Comparison of ENCODE assay signal across 12 mouse cellular contexts in the genomic region with DNA sequence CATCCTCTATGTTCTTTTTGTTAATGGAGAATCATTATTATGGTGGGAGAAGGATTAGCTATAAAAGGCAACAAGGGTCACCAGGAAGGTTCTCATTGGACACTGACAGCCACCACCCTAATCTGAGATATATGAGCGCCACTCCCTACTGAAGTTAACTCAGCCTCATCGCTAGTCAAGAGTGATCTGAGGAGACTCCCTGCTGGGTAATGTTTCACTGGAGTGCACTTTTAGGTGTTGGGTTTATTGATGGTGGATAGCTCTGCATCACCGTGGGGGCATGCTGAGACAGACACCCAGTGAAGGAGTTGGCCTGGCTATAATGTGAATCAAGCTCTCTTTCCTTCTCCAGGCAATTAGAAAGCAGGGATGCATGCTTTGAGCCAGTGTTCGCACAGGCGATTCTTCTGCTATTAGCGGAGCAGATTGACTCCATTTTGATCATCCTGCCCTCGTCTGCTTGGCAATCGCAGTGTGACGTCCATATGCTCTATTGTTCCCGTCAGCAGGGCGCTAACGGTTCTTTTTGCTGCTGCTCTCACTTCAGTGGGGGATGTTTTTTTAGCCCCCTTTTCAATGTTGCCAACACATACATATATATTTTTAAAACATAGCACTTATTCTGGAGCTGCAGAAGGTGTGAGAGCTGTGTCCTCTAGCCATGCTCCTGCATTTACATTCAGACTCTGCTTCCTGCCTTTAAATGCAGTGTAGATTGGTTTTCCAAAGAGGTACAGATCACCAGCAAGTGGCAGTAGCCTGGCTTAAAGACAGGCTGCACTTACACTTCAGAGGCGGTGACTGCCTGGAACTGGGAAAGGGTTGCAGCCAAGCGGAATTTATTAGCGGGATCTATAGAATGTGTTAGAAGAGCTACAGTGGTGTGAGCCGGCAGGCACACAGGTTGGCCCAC.
DNase-seq lines count a peak whose midpoint lies in the region; ATAC-seq lines count a peak whose summit lies in the region.
"Had no signal": no experiment of that assay in that cellular context is flagged by ENCODE, and none has a peak within 500 bp of the region (broad histone marks: within the 10 kb centered on the region; RNA-seq: fewer than 3 reads in every experiment).

No protein-coding gene starts in this region.

- no peaks in the 10 kb centered on the region for H3K36me3 ChIP-seq in forebrain, embryonic 11.5 days (ENCODE audit: control insufficient read depth, insufficient read depth, low read length)
- no peaks in the 10 kb centered on the region for H3K36me3 ChIP-seq in forebrain, embryonic 10.5 days (replicated peaks)
- H3K36me3 ChIP-seq in midbrain, embryonic 13.5 days: no peaks in the 10 kb centered on the region
- no peaks in the 10 kb centered on the region for H3K36me3 ChIP-seq in midbrain, embryonic 11.5 days (ENCODE audit: control insufficient read depth, insufficient read depth, low read length)
- H3K36me3 ChIP-seq in hindbrain, embryonic 14.5 days (replicated peaks; ENCODE audit: control insufficient read depth, insufficient read depth): no peaks in the 10 kb centered on the region
- no peaks in the 10 kb centered on the region for H3K36me3 ChIP-seq in neural tube, embryonic 13.5 days
- no peaks in the 10 kb centered on the region for H3K36me3 ChIP-seq in intestine, embryonic 16.5 days (ENCODE audit: control insufficient read depth, insufficient read depth, low read length)

- 71% methylated on average over 16 of the region's 16 CpGs for WGBS in forebrain, embryonic 11.5 days
- WGBS in forebrain, embryonic 10.5 days: 85% methylated on average over 16 of the region's 16 CpGs
- WGBS in midbrain, embryonic 13.5 days: 76% methylated on average over 16 of the region's 16 CpGs
- WGBS in midbrain, embryonic 11.5 days: 80% methylated on average over 16 of the region's 16 CpGs
- WGBS in hindbrain, embryonic 14.5 days: 65% methylated on average over 16 of the region's 16 CpGs
- 46% methylated on average over 16 of the region's 16 CpGs for WGBS in neural tube, embryonic 13.5 days
- 76% methylated on average over 16 of the region's 16 CpGs for WGBS in intestine, embryonic 16.5 days

- intact Hi-C loops in heart, postnatal 25 days (cut with DNase I): no loop called here

- DNase-seq in forebrain, embryonic 11.5 days (ENCODE audit: low spot score): peak; percentile 53
- DNase-seq in forebrain, embryonic 10.5 days (ENCODE audit: extremely low spot score, low spot score): no peak
- no peak for DNase-seq in midbrain, embryonic 11.5 days (ENCODE audit: low spot score, missing footprints)
- no peak for DNase-seq in hindbrain, embryonic 14.5 days (ENCODE audit: low spot score)
- no peak for DNase-seq in heart, postnatal 25 days (ENCODE audit: low spot score)
- DNase-seq: gastrocnemius, postnatal 14 days; heart, postnatal 10 days; lung, embryonic 14.5 days; thymus, adult 2 months had no signal

- H3K4me2 ChIP-seq in forebrain, embryonic 11.5 days (ENCODE audit: low read depth, low read length, severe bottlenecking): no peak overlapping the region
- H3K4me2 ChIP-seq in midbrain, embryonic 13.5 days (replicated peaks): no peak overlapping the region
- H3K4me2 ChIP-seq in midbrain, embryonic 11.5 days: no peak overlapping the region
- no peak overlapping the region for H3K4me2 ChIP-seq in hindbrain, embryonic 14.5 days (replicated peaks)
- H3K4me2 ChIP-seq in neural tube, embryonic 13.5 days: peak overlapping the region; percentile 14; the same call in 1 of the 2 replicates
- no peak overlapping the region for H3K4me2 ChIP-seq in intestine, embryonic 16.5 days (ENCODE audit: low read depth, low read length)
- H3K4me2 ChIP-seq: lung, embryonic 14.5 days had no signal

- no peaks in the 10 kb centered on the region for H3K9me3 ChIP-seq in forebrain, embryonic 11.5 days (ENCODE audit: control insufficient read depth, low read length)
- H3K9me3 ChIP-seq in forebrain, embryonic 10.5 days: no peaks in the 10 kb centered on the region
- H3K9me3 ChIP-seq in midbrain, embryonic 13.5 days: no peaks in the 10 kb centered on the region
- no peaks in the 10 kb centered on the region for H3K9me3 ChIP-seq in midbrain, embryonic 11.5 days (ENCODE audit: control insufficient read depth, low read length)
- H3K9me3 ChIP-seq in hindbrain, embryonic 14.5 days (ENCODE audit: control insufficient read depth, low read length): no peaks in the 10 kb centered on the region
- H3K9me3 ChIP-seq in neural tube, embryonic 13.5 days: no peaks in the 10 kb centered on the region
- H3K9me3 ChIP-seq in intestine, embryonic 16.5 days (ENCODE audit: control insufficient read depth, low read length): no peaks in the 10 kb centered on the region

- H3K27ac ChIP-seq in forebrain, embryonic 11.5 days (ENCODE audit: low read depth, low read length): no peak overlapping the region
- no peak overlapping the region for H3K27ac ChIP-seq in forebrain, embryonic 10.5 days
- H3K27ac ChIP-seq in midbrain, embryonic 13.5 days: no peak overlapping the region
- no peak overlapping the region for H3K27ac ChIP-seq in midbrain, embryonic 11.5 days (ENCODE audit: low read depth, low read length)
- H3K27ac ChIP-seq in hindbrain, embryonic 14.5 days: peak overlapping the region; percentile 27
- 0 out of 2 replicates have a peak overlapping the region, but pooled peaks have one; percentile 28 for H3K27ac ChIP-seq in neural tube, embryonic 13.5 days (replicated peaks)
- no peak overlapping the region for H3K27ac ChIP-seq in intestine, embryonic 16.5 days (ENCODE audit: low read length)

- no peak overlapping the region for H3K4me3 ChIP-seq in forebrain, embryonic 11.5 days (ENCODE audit: low read depth, low read length)
- no peak overlapping the region for H3K4me3 ChIP-seq in forebrain, embryonic 10.5 days
- no peak overlapping the region for H3K4me3 ChIP-seq in midbrain, embryonic 13.5 days (replicated peaks)
- no peak overlapping the region for H3K4me3 ChIP-seq in midbrain, embryonic 11.5 days (ENCODE audit: low read depth, low read length)
- no peak overlapping the region for H3K4me3 ChIP-seq in hindbrain, embryonic 14.5 days (replicated peaks; ENCODE audit: low read length)
- H3K4me3 ChIP-seq in neural tube, embryonic 13.5 days: no peak overlapping the region
- no peak overlapping the region for H3K4me3 ChIP-seq in intestine, embryonic 16.5 days (ENCODE audit: low read length)

- H3K27me3 ChIP-seq in forebrain, embryonic 11.5 days (ENCODE audit: control insufficient read depth, insufficient read depth, low read length): no peaks in the 10 kb centered on the region
- no peaks in the 10 kb centered on the region for H3K27me3 ChIP-seq in forebrain, embryonic 10.5 days (ENCODE audit: poor library complexity, severe bottlenecking)
- no peaks in the 10 kb centered on the region for H3K27me3 ChIP-seq in midbrain, embryonic 13.5 days
- H3K27me3 ChIP-seq in midbrain, embryonic 11.5 days (ENCODE audit: control insufficient read depth, insufficient read depth, low read length): no peaks in the 10 kb centered on the region
- H3K27me3 ChIP-seq in hindbrain, embryonic 14.5 days (ENCODE audit: control insufficient read depth, insufficient read depth, low read length): no peaks in the 10 kb centered on the region
- no peaks in the 10 kb centered on the region for H3K27me3 ChIP-seq in neural tube, embryonic 13.5 days
- no peaks in the 10 kb centered on the region for H3K27me3 ChIP-seq in intestine, embryonic 16.5 days (replicated peaks; ENCODE audit: control insufficient read depth, insufficient read depth, low read length)

- no peak overlapping the region for H3K9ac ChIP-seq in forebrain, embryonic 11.5 days (ENCODE audit: low read length)
- no peak overlapping the region for H3K9ac ChIP-seq in midbrain, embryonic 13.5 days (replicated peaks)
- no peak overlapping the region for H3K9ac ChIP-seq in midbrain, embryonic 11.5 days (ENCODE audit: low read length)
- H3K9ac ChIP-seq in hindbrain, embryonic 14.5 days: no peak overlapping the region
- no peak overlapping the region for H3K9ac ChIP-seq in neural tube, embryonic 13.5 days
- H3K9ac ChIP-seq in intestine, embryonic 16.5 days (ENCODE audit: low read depth, low read length): no peak overlapping the region
- H3K9ac ChIP-seq: lung, embryonic 14.5 days had no signal

- H3K4me1 ChIP-seq in forebrain, embryonic 11.5 days (replicated peaks; ENCODE audit: control insufficient read depth, insufficient read depth, low read length): no peaks in the 10 kb centered on the region
- peaks cover 8% of the 10 kb centered on the region; the same call in 1 of the 2 replicates for H3K4me1 ChIP-seq in forebrain, embryonic 10.5 days
- no peaks in the 10 kb centered on the region for H3K4me1 ChIP-seq in midbrain, embryonic 13.5 days (replicated peaks)
- no peaks in the 10 kb centered on the region for H3K4me1 ChIP-seq in midbrain, embryonic 11.5 days (ENCODE audit: control insufficient read depth, insufficient read depth, low read length)
- H3K4me1 ChIP-seq in hindbrain, embryonic 14.5 days (replicated peaks; ENCODE audit: control insufficient read depth, insufficient read depth, low read length): no peaks in the 10 kb centered on the region
- peaks cover 11% of the 10 kb centered on the region for H3K4me1 ChIP-seq in neural tube, embryonic 13.5 days (replicated peaks)
- no peaks in the 10 kb centered on the region for H3K4me1 ChIP-seq in intestine, embryonic 16.5 days (ENCODE audit: control insufficient read depth, insufficient read depth, low read length)

- peak; percentile 81 for ATAC-seq in forebrain, embryonic 11.5 days (replicated peaks; ENCODE audit: low FRiP score)
- peak; percentile 68 for ATAC-seq in midbrain, embryonic 13.5 days
- no peak for ATAC-seq in midbrain, embryonic 11.5 days (ENCODE audit: low FRiP score)
- no peak for ATAC-seq in hindbrain, embryonic 14.5 days (ENCODE audit: low FRiP score)
- peak; percentile 72 for ATAC-seq in neural tube, embryonic 13.5 days (ENCODE audit: low read depth)
- no peak for ATAC-seq in intestine, embryonic 16.5 days

Comparison
In these comparisons a context has a peak if more than half of its experiments do, and no peak if none do; other contexts are left out.
1. ATAC-seq: peak in forebrain, embryonic 11.5 days (single experiment), midbrain, embryonic 13.5 days (single experiment) and neural tube, embryonic 13.5 days (single experiment); none in midbrain, embryonic 11.5 days (single experiment), hindbrain, embryonic 14.5 days (single experiment) and intestine, embryonic 16.5 days (single experiment).
2. H3K27ac ChIP-seq: peak in hindbrain, embryonic 14.5 days (single experiment) and neural tube, embryonic 13.5 days (single experiment); none in forebrain, embryonic 11.5 days (single experiment), forebrain, embryonic 10.5 days (single experiment), midbrain, embryonic 13.5 days (single experiment), midbrain, embryonic 11.5 days (single experiment) and intestine, embryonic 16.5 days (single experiment).